Mouse (Mus musculus): ENCODE results near the gene Eml4.

GRCm38 (mm10) chr17:83350379-83351091 is at the start of gene Eml4:
- TF ChIP-seq POLR2A (IDR thresholded peaks at IDR 0.05; ENCODE audit: control insufficient read depth, extremely low read depth, insufficient read depth, low read length, poor library complexity): peak; percentile 86
- TF ChIP-seq CTCF (IDR thresholded peaks at IDR 0.05; ENCODE audit: borderline replicate concordance, control insufficient read depth, extremely low read depth, insufficient read depth, low read length, poor library complexity): 0 out of 2 replicates have a peak, but pooled peaks have one; percentile 20
